Mouse (Mus musculus) lung, postnatal 4 days (tissue): Measurements from ENCODE around the gene Aph1a.
"Not testable (repeated sequence)": the region's sequence is repeated elsewhere in the genome, so short reads cannot be mapped to it uniquely, and the experiment has no call there.

Experiments
- DNase-seq, 2 experiments: peaks; one replicate each; pipeline ENCODE4 v3.0.0; 2021

The Aph1a gene

GRCm38 (mm10) chr3:95893606-95894316 is at the start of gene Aph1a:
TSS of gene Aph1a (plus strand) at chr3:95893969.
- DNase-seq: peak; percentile 97 to 99

- DNase-seq: no peak
These were observed 43.2 kb upstream of the Aph1a start for GRCm38 (mm10) chr3:95850611-95851010.

DNA sequence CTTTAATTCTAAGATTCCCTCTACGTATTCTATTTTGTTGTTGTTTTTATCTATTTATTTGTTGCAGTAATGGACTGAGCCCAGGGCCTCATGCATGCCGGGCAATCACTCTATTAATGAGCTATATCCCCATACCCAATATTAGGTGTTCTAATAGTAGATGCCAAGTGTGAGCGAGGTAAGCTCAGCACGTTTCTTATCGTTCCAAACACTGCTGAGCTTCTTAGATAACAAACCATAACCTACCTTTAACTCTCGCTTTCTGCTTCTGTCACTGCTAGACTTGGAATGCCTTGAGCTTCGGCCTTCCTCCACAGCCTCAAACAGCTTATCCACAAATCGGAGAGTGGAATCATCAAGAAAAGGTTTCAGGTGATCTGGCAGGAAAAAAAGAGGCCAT is 42.5 kb upstream of the Aph1a start:
- DNase-seq: no peak

- DNase-seq: peak; percentile 96 to 97
These were observed 38.2 kb upstream of the Aph1a start, which contains the start of gene Prpf3 for GRCm38 (mm10) chr3:95855502-95856089. TSS of gene Prpf3 (minus strand) at chr3:95855885.

DNA sequence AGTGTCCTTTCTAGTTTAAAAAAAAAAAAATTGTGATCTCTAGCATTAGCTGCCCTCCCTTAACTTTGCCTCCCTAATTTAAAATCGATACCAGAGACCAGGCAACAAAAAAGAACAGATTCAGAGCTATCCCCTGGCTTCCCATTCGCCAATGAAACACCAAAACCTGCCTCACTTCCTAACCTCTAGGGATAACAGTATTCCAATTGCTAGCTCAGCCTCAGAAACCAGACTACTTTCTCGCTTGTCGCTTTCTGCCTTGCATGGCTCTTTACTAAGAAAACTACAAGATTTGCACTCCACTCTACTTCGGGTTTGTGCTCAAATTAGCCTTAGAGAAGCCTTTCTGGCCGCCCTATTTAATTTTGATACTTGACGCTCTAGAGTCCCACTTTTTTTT is 37.7 kb upstream of the Aph1a start:
- DNase-seq: no peak

- not testable (repeated sequence) for DNase-seq
These were observed 36.7 kb upstream of the Aph1a start for GRCm38 (mm10) chr3:95857050-95857449.

DNA sequence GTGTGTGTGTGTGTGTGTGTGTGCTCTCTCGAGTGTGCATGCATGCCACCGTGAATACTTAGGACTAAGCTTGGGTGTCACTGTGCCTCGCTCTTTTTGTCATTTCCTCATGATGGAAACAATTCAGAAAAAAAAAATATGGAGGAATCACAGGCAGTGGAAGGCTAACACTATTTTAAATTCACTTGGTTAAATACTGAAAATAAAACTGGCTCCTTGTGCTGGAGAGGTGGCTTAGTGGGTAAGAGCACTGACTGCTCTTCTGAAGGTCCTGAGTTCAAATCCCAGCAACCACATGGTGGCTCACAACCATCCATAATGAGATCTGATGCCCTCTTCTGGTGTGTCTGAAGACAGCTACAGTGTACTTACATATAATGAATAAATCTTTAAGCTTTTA is 35.5 kb upstream of the Aph1a start:
- not testable (repeated sequence) for DNase-seq

- DNase-seq: no peak
These were observed 33.4 kb upstream of the Aph1a start for GRCm38 (mm10) chr3:95860323-95860722.

DNA sequence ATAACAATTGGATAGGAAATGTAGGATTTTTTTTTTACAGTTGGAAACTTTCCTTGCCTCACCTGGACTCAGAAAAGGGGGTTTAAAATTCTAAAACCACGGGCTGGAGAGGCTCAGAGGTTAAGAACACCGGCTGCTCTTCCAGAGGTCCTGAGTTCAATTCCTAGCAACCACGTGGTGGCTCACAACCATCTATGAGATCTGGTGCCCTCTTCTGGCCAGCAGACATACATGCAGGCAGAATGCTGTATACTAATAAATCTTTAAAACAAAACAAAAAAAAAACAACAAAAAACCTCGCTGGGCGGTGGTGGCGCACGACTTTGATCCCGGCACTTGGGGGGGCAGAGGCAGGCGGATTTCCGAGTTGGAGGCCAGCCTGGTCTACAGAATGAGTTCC is 32.6 kb upstream of the Aph1a start:
- DNase-seq: no peak

DNA sequence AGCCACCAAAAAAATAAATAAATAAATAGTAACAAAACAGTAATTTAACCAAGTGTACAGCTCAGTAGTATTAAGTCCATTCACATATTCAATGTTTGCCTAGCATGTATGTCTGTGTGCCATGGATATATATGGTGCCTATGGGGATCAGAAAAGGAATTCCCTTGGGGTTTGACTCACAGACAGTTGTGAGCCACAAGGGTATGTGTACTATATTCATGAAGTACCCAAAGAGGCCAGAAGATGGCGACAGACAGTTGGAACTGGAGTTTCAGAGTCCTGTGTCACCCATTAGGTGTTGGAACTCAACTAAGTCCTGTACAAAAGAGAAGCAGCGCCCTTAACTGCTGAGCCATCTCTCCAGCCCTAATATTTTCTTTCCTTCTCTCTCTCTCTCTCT is 32.0 kb upstream of the Aph1a start:
- DNase-seq: peak in 1 of 2 experiments; percentile 86

- DNase-seq: no peak
These were observed 30.2 kb upstream of the Aph1a start for GRCm38 (mm10) chr3:95863578-95863977.

- DNase-seq: no peak
These were observed 28.7 kb upstream of the Aph1a start for GRCm38 (mm10) chr3:95865050-95865449.

DNA sequence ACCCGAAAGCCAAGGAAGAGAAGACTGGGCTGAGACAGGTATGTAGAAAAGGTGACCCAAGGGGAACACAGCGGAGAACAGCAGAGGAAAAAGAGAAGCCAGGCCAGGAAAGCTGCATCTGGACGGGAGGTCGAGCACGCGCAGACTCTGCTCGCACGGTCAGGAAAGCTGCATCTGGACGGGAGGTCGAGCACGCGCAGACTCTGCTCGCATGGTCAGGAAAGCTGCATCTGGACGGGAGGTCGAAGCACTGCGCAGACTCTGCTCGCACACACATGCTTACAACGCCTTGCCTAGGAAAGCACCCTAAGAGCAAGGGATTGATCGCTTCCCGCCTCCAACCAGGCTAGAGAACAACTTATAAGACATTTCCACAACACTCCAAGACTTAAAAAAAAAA is 28.2 kb upstream of the Aph1a start:
- no peak for DNase-seq

- no peak for DNase-seq
These were observed 27.7 kb upstream of the Aph1a start for GRCm38 (mm10) chr3:95866071-95866470.

- DNase-seq: no peak
These were observed 26.4 kb upstream of the Aph1a start for GRCm38 (mm10) chr3:95867408-95867807.

GRCm38 (mm10) chr3:95870976-95871375 is 22.8 kb upstream of the Aph1a start:
- DNase-seq: no peak

DNA sequence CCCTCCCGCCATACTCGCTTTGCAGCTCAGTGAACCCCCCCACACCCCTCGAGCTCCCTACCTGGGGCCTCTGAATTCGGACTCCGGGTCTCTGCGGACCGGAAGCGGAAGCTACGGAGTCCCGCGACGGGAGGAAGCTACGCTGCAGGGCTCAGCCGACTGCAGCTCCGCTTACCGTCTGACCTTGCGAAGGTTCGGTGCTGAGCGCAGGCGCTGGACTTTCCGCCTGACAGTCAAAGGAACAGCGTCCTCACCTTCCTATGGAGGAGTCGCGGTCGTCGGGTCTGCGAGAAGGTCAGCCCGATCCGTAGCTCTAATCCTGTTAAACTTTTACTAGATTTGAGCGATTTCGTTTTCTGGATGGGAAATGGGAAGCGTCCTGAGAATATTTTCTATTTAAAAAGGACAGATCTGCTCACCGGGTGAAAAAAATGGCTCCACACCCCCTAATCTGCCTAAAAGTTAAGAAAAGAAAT is 22.3 kb upstream of the Aph1a start, which contains the start of gene Mrps21:
Gene Mrps21 (minus strand): TSS at position 128 of the 476 bp plus-strand sequence.
- DNase-seq: peak; percentile 88 to 92

DNA sequence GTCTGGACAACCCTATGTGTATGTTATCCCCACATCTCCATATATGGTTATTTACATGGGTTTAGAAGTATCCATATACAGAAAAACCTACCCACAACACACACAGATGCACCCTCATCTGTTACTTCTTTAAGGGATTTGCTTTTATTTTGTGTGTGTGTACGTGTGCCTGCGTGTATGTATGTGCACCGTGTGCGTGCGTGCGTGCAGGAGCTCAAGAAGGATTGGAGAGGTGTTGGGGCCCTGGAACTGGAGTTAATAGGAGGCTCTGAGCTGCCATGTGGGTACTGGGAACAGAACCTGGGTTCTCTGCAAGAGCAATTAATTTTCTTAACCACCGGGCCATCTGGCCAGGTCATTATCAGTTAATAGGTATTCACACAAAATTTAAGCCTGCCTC is 21.7 kb upstream of the Aph1a start:
- DNase-seq: no peak

- DNase-seq: no peak
These were observed 14.7 kb upstream of the Aph1a start for GRCm38 (mm10) chr3:95879063-95879462.

DNA sequence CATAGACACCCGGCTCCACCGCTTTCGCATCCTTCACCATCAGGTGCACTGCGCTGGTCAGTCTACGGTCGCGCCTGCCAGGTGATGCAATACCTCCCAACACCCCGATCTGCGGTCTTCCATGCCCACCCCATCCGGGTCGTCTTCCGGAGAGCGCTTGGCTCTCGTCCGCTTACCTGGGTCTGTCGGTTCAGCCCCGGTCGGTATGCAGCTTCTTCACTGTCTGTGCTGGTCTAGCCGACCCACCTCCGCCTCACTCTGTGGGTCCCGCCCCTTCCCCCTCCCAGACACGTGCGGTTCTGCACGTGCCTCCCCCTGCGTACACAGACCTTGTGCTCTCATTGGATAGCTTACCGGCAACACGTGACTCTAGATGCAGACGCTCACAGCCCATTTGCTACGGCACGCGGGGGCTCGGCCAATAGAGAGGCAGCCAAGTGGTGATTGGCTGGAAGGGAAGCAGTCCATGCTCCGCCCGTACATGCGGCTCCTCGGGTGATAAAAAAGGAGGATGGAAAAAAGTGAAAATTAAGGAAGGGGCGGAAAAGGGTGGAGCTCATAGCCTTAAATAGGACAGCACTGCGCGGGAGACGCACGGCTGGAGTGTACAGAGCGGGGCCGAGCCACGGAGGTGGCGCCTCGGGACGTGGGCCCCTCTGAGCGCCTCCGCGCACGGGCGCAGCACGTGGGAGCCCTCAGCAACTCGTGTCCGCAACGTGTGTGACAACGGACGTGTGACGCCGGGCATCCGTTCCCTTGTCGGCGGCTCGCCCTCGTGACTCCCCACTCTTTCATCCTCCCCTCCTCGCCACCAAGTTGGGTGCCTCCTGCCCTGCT is 11.6 kb upstream of the Aph1a start, which contains the start of gene Ciart:
Gene Ciart (minus strand): TSS at position 273 of the 837 bp plus-strand sequence.
- peak; percentile 91 to 96 for DNase-seq

DNA sequence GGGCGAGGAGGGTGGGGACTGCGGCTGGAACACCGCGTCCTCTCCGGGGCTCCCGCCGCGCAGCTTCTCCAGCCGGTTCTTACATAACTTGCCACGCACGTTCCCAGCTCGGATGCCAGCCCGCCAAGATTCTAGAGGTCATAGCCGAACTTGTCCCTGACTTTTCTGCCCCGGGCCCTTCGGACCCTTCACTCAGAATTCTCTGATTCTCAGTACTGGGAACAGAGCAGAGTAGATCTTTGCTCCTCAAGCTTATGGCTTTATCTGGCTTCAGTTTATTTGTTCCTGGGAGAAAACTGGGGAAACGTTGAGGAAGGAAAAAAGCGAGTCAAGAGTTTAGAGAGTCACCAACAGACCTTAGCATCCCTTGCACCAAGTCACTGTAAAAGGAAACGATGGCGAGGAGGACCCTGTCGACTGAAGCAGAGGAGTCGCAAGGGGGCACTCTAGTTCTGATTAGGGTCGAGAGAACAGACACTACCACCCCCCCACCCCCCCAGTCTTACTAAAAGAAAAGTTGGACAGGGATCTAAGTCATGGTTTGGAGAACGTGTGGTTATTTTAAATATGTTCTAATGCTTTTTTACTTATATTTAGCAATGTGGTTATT is 10.8 kb upstream of the Aph1a start:
- DNase-seq: peak; percentile 67 to 82

GRCm38 (mm10) chr3:95884400-95884799 is 9.4 kb upstream of the Aph1a start:
- no peak for DNase-seq

DNA sequence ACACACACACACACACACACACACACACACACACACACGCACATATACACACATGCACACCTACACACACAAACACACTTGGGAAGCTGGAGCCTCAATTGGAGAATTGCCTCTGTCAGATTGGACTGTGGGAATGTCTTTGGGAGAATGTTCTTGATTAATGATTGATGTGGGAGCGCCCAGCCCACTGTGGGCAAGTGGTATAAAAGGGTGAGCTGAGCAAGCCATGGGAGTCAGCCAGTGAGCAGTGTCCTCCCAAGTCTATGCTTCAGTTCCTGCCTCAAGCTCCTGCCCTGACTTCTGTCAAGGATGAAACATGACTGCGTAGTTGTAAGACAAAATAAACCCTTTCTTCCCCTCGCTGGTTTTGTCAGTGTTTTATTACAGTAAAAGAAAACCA is 6.2 kb upstream of the Aph1a start:
- DNase-seq: no peak
